Mouse (Mus musculus): ENCODE measurements around the gene Foxd4. TPM values are rescaled to one million over a fixed set of nuclear protein-coding genes. Genes with fewer than 3 reads are reported as not detected.
A peak's percentile ranks its signal among the peaks of the same experiment; 100 is the strongest.
"Not testable (repeated sequence)": the region's sequence is repeated elsewhere in the genome, so short reads cannot be mapped to it uniquely, and the experiment has no call there.

Gene Foxd4
- total RNA-seq, 4 experiments from 2014 or later = not detected

GRCm38 (mm10) chr19:24875129-24875870 is 25.7 kb downstream of the Foxd4 start, which contains the start of gene Gm10053:
Gene Gm10053, plus strand, starts transcription at chr19:24875686.
- DNase-seq = not testable (repeated sequence)

- DNase-seq = no peak
Observed at GRCm38 (mm10) chr19:24873873-24874272, 27.1 kb downstream of the Foxd4 start.

GRCm38 (mm10) chr19:24871037-24871635 is 29.9 kb downstream of the Foxd4 start:
- DNase-seq = no peak

GRCm38 (mm10) chr19:24865436-24865835 is 35.6 kb downstream of the Foxd4 start:
- peak; percentile 63 for DNase-seq

- no peak for DNase-seq
Observed at GRCm38 (mm10) chr19:24861612-24862451, 39.2 kb downstream of the Foxd4 start, which contains the start of gene Pgm5. Gene Pgm5, minus strand, starts transcription at chr19:24861855.

GRCm38 (mm10) chr19:24861276-24861611 is 39.8 kb downstream of the Foxd4 start:
- no peak for DNase-seq

GRCm38 (mm10) chr19:24851456-24852315 is 49.3 kb downstream of the Foxd4 start:
- no peak for DNase-seq

Small RNA genes lying within 50 kb of the gene (microRNA-seq; reads per million reads assigned to microRNA genes)
- gene Mir3084-1 = 0 reads per million in 2 experiments

Other genes starting within 250 kb of the Foxd4 start
- gene Tmem252, start 227.2 kb downstream of the Foxd4 start, total RNA-seq (2022) = under 1 TPM; 0.09 to 0.24 (median 0.16) TPM
- gene Pgm5, start 39.3 kb downstream of the Foxd4 start, total RNA-seq (2022) = 100 to 1,000 TPM in 2 of 4 experiments, 10 to 100 TPM in 2; 62.4 to 132 (median 86.3) TPM
- 100 to 1,000 TPM in 3 of 4 experiments, 10 to 100 TPM in 1; 86.8 to 175 (median 156) TPM for gene Gm10053, start 25.5 kb downstream of the Foxd4 start, total RNA-seq (2022)
- 10 to 100 TPM; 13.0 to 17.5 (median 15.8) TPM for gene Cbwd1, start 60.4 kb upstream of the Foxd4 start, total RNA-seq (2022)
- gene Dock8, start 98.3 kb upstream of the Foxd4 start, total RNA-seq (2022) = 10 to 100 TPM; 13.7 to 21.4 (median 16.3) TPM